Mouse (Mus musculus) gastrocnemius, adult 2 months (tissue): ENCODE measurements around the gene Sox9. TPM values are rescaled to one million over a fixed set of nuclear protein-coding genes. Genes with fewer than 3 reads are reported as not detected.

Source experiments
- DNase-seq: peaks from one replicate; pipeline ENCODE4 v3.0.0; 2022
- H3K27ac ChIP-seq: fragments of 200-600 bp; 2 replicates; pipeline ENCODE4 v1.8.1; 2022; ENCODE audit warnings: mild to moderate bottlenecking
- H3K4me3 ChIP-seq: fragments of 200-600 bp; 2 replicates; pipeline ENCODE4 v1.8.1; 2022; ENCODE audit warnings: mild to moderate bottlenecking, moderate library complexity
- CTCF ChIP-seq: fragments of 200-600 bp; IDR thresholded peaks from 2 replicates; pipeline ENCODE4 v1.8.1; 2022; ENCODE audit warnings: antibody characterized with exemption, mild to moderate bottlenecking, moderate library complexity
- intact Hi-C: fragments of 180-260 bp; cut with DNase I; formaldehyde crosslinking; loops from one replicate; pipeline ENCODE4 v1.15.1; 2025
- total RNA-seq, 2 experiments: library from RNA; stranded (reverse); gene quantifications; 2 replicates each; pipeline ENCODE4 v1.2.3; 2021

Sox9 gene
- total RNA-seq, 2 experiments from 2014 or later: 2.3 to 3.4 TPM

GRCm38 (mm10) chr11:112835468-112836092 lies 53.6 kb downstream of the Sox9 start:
- Histone ChIP-seq H3K4me3 (no peak overlapping the region), H3K27ac (no peak overlapping the region)
- TF ChIP-seq CTCF: no peak
- intact Hi-C loops: no loop called here
- no peak for DNase-seq
